In genomic region chr8:48849091-48849616, GRCm38 (mm10) we compare ENCODE assay signal across 19 mouse cellular contexts. TPM values are rescaled to one million over a fixed set of nuclear protein-coding genes. Genes with fewer than 3 reads are reported as not detected.
"Had no signal": no experiment of that assay in that cellular context is flagged by ENCODE, and none has a peak within 500 bp of the region (broad histone marks: within the 10 kb centered on the region; RNA-seq: fewer than 3 reads in every experiment).

No protein-coding gene starts in this region.

- ATAC-seq: inflammation-experienced regulatory T-cells, adult 6 months had no signal

- H3K27ac ChIP-seq: limb, embryonic 13.5 days; liver, embryonic 15.5 days; macrophage; neural tube, embryonic 12.5 days; neural tube, embryonic 15.5 days; stomach, embryonic 15.5 days had no signal

- H3K9ac ChIP-seq: limb, embryonic 13.5 days; liver, embryonic 15.5 days; neural tube, embryonic 12.5 days; neural tube, embryonic 15.5 days; stomach, embryonic 15.5 days had no signal

- H3K4me2 ChIP-seq: limb, embryonic 13.5 days; liver, embryonic 11.5 days; liver, embryonic 15.5 days; neural tube, embryonic 12.5 days; neural tube, embryonic 15.5 days; stomach, embryonic 15.5 days had no signal

- H3K36me3 ChIP-seq: limb, embryonic 13.5 days; liver, embryonic 15.5 days; neural tube, embryonic 12.5 days; neural tube, embryonic 15.5 days; stomach, embryonic 15.5 days had no signal

- H3K4me3 ChIP-seq: limb, embryonic 13.5 days; liver, embryonic 15.5 days; neural tube, embryonic 12.5 days; neural tube, embryonic 15.5 days; stomach, embryonic 15.5 days had no signal

- H3K4me1 ChIP-seq: liver, embryonic 15.5 days had no signal

- H3K9me3 ChIP-seq: limb, embryonic 13.5 days; liver, embryonic 15.5 days; neural tube, embryonic 12.5 days; neural tube, embryonic 15.5 days; stomach, embryonic 15.5 days had no signal

- DNase-seq: kidney, adult 18-20 months; kidney, adult 9 months; kidney, postnatal 14 days; kidney, postnatal 4 days; left cerebral cortex, postnatal 4 days; lung, adult 2 months; right cerebral cortex, adult 18-20 months; right cerebral cortex, postnatal 14 days; right cerebral cortex, postnatal 4 days; spleen, adult 18-20 months; thymus, postnatal 25 days had no signal

RNA-seq across cellular contexts. Expression of gene Tenm3, which starts 5.4 kb away (rescaled TPM):
- polyA plus RNA-seq: inflammation-experienced regulatory T-cells, adult 6 months; macrophage had no signal
